Mouse (Mus musculus): Measurements from ENCODE around the gene Gli1.

DNA sequence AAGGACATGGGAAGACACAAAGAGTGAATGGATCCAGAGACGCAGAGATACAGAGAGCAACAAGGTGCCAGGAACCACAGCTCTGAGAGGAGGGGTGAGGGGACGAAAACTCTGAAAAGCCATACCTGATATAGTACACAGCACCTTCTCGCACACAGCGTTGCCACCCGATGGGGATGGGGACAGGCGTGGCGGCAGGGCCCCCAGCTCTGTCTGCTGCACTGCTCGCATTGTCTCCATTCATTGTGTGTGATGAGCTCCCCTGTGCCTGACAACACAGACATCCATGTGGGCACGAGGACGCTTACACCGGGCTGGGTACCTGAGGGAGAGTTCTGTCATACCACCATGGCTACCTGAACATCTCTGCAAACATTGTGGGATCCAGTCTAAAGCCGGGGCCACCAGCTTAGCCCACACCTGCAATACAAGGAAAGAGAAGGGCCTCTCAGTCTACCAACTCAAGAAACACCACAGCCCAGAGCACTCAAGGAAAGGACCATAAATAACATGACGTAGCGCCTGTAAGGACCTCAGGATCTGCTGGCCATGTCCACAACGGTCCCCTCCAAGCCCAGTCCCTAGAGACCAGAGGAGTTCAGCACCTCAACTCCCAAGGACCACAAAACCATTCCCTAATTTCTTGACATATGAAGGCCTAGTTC, 54.4 kb downstream of the Gli1 start:
- no peak for TF ChIP-seq POLR2A (IDR thresholded peaks at IDR 0.05; ENCODE audit: low read depth, low read length)
- no peak for TF ChIP-seq CTCF (IDR thresholded peaks at IDR 0.05; ENCODE audit: extremely low read depth, insufficient read length, insufficient replicate concordance, low read depth, low read length)

Measured in small intestine, adult 2 months (tissue).